Mouse (Mus musculus) fibroblast of lung, adult 2 months (primary cell): Measurements from ENCODE around the gene Arfgap3.
"Not testable (repeated sequence)": the region's sequence is repeated elsewhere in the genome, so short reads cannot be mapped to it uniquely, and the experiment has no call there.

Experiments
- DNase-seq: peaks from one replicate; pipeline ENCODE4 v3.0.0-alpha.2; 2011; ENCODE audit warnings: low read depth

Arfgap3 gene

DNA sequence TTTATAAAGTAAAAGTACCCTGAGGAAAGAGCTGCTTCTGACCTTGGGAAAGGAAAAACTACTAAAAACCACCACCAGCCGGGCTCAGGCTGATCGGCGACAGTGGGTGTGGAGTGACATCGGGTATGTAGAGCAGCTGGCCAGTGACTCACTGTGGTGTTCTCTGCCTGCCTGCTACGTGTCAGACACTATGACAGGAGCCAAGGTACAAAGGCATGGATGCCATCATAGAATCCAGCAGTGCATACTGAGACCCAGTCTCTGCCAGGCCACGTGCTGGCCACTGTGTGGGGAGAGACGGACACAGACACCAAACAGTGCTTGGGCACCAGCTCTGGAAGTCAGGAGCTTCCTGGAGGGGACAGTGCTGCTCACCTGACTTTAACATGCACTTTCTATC is 5.1 kb downstream of the Arfgap3 start:
- no peak for DNase-seq

DNA sequence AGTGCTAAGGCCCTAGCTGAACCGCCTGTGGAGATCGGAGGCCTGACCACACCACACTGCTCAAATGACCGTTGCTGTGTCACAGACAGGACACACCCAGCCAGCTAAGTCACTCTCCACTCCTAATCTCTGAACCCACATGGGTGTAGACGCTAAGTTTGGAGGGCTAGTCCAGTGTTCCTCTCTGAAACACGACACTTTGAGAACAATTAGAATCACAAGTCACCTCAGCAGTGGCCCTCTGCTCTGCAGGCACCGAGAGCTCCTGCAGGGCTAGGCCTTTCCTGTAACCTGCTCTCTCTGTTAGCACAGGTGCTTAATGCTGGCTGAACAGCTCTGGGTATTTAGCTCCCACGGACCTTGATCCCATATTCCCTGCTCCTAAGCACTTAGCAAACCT is 5.9 kb downstream of the Arfgap3 start:
- DNase-seq: no peak

DNA sequence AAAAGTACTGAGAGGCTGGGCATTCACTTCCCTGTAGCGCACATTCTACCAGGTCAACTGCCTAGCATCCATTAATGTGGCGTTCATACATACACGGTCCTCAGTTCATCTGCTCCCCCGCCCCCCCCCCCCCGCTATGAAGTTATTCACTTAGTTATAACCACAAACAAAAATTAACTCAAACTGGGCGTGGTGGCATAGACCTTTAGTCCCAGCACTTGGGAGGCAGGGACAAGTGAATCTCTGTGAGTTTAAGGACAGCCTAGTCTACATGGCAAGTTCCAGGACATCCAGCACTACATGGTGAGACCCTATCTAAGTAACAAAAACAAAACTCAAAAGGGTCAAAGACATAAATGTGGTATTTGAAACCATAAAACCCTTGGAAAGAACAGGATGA is 11.1 kb downstream of the Arfgap3 start:
- DNase-seq: no peak

DNA sequence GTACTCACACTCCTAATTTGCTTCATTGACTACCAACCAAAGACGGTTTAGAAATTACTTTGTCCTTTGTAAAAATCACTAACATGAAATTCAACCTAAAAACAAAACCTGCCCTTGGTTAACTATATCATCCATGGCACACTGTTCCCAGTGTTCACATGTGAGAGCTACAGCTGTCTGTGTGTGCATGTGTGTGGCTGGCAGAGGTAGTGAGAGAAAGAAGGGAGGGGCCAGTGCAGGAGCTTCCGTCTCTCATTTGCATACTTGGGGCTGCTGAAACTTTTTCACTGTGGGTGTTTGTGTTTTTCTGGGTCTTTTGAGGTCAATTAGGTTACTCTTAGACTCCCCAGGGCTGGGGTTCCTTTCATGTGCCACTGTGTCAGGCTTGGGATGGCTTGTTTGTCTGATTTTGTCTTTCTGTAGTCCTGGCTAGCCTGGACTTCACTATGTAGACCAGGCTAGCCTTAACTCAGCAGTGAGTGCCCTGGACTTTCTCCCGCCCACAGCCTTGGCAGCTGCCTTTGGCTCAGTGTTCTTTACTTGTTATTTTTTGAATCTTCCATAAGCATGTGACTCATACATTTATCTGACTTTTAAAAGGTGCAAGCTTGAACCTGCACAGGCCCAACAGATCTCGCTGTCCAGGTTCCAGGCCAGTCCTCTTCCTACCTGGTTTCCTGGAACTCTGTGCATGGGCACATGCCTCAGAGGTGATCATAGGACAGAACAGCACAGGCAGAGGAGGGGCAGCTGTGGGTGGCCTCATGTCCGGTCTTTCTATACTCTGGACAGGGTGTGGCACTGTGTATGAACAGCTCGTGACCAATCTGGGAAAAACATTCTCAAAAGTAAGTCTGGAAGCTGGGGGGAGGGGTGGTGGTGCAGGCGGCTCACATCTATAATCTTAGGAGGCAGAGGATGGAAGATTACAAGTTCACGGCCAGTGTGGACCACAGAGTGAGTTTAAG is 11.9 kb downstream of the Arfgap3 start:
- DNase-seq: no peak

DNA sequence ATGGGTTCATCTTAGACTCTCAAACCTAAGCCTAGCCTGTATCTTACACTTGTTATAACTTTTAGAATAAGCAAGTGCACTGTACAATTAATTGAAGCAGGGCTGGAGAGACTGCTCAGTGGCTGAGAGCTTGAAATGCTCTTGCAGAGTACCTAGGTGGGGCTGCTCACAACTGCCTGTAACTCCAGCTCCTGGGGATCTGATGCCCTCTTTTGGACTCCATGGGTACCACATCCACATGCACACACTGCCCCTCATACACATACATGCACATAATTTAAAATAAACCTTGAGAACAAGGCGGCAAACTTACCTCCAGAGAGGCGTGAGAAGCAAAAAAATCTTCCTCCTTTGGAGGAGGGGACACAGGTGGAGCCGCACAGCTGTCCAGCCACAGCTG is 17.7 kb downstream of the Arfgap3 start:
- DNase-seq: no peak

DNA sequence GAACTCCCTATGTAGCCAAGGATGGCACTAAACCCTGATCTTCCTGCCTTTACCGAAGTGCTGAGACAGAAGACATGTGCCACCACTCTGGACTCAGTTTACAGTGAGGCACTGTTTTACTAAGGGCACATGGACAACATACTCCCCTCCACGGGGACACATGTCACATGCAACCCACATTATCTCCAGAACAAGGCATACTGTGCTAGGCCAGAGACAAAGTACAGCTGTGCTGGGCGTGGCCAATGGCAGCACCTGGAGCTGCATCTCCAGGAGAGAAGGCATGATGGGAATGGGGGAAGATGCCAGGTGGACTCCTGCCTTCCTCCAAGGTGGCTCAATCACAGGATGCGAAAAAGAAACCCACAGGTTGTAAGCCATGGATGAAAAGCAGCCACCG is 21.1 kb downstream of the Arfgap3 start:
- DNase-seq: no peak

DNA sequence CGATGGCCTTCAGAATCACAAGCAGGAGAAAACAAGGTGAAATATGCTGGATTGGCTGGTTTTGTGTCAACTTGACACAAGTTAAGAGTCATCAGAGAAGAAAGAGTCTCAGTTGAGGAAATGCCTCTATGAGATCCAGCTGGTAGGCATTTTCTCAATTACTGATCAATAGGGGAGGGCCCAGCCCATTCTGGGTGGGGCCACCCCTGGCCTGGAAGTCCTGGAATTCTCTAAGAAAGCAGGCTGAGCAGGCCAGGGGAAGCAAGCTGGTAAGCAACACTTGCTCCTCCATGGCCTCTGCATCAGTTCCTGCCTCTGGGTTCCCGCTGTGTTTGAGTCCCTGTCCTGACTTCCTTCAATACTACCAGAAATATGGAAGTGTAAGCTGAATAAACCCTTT is 27.0 kb downstream of the Arfgap3 start:
- no peak for DNase-seq

DNA sequence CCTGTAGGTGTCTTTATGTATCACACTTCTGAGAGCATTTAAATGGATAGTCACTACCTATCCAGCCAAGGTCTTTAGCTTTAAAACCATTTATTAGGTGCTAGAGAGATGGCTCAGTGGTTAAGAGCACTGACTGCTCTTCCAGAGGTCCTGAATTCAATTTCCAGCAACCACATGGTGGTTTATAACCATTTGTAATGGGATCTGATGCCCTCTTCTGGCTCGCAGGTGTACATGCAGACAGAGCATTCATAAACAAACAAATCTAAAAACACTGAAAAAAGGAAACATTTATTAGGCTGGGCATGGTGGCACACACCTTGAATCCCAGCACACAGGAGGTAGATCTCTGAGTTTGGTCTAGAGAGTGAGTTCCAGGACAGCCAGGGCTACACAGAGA is 35.1 kb downstream of the Arfgap3 start:
- no peak for DNase-seq

DNA sequence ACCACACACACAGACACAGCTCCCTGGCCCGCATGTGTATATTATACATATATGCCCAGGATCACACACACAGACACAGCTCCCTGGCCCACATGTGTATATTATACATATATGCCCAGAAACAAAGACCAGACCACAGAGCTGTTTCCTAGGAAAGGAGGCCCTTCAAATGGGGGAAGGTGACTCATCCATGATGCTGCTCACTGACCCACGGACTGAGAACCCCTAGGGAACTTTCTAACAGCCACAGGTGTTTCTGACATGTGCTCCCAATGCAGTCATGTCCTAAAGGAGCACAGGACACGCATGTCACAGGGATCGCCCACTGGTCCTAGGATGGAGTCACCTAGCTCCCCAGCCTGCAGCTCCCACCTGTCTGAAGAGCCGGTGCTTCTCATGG is 40.2 kb downstream of the Arfgap3 start:
- no peak for DNase-seq

DNA sequence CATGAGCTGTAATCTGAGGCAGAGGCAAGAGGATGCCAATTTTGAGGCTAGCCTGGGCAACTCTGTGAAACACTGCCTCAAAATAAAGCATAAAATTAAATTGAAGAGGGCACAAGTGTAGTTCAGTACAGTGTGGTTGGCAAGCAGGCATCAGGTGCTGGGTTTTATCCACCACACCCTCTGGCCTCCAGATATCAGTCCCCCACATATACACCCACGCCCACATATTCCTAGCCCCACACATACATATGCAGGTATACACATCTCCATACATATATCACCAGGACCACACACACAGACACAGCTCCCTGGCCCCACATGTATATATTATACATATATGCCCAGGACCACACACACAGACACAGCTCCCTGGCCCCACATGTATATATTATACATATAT is 41.3 kb downstream of the Arfgap3 start:
- not testable (repeated sequence) for DNase-seq

DNA sequence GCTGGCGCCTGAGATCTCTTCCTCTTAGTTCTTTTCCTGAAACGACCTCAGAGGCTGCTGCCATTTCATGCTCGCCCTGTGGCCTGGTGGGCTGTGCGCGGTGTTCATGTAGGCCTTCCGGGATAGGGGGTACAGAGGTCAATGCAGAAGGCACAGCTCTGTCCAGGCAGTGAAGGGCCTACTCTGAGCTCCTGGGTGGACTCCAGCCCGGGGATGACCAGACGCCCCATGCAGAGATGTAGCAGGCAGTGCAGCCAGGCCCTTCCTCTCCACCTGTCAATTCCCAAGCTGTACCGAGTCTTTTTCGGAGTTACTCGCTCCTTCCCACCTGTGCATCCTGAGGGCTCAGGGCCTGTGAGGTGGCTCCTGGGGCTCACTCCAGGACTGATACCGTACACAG is 43.9 kb downstream of the Arfgap3 start:
- DNase-seq: no peak

DNA sequence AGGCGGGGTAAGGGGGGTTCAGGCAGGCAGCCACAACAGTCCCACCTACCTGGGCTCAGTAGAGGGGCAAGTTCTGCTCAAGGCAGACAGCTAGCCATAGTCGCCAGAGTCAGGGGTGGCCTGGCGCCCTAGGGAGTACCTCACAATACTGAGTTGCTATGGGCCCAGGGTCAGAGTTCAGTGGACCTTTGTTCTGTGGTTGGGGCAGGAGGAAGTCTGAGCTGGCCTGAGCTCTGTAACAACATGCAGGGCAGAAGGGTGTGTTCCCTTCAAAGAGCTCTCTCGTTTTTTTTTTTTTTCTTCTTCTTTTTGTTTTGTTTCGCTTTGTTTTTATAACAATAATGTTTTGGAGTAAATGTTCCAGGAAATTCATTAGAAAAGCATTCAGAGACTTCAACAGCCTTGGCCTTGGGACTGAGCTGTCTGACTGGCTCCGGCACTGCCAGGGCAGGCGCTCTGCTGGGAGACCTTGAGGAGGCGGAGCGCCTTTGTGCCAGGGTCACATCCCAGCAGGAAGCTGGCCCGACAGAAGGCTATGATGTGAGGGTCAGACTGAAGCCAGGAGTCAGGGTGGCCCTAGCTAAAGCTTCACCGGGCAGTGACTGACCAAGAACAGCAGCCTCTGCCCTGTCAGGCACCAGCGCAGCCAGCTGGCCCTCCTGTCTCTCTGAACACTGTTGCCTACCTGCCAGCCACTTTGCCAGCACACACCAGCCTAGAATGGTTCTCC is 44.7 kb downstream of the Arfgap3 start:
- DNase-seq: peak; percentile 65

DNA sequence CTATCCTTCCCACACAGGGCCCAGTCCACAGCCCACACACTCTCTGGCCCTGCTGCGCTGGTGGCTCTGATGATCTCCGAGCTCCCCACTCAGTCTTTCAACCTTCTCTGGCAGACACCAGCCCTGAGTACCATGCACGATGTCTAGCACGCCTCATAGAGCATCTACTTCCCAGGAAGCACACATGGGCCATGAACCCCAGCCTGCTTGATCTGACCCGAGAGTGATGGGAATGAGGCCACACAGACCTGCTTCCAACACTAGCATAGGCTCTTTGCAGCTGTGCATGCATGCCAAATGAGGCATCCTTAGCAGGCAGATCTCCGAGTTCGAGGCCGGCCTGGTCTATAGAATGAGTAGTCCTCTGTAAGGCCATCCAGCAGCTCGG is 45.2 kb downstream of the Arfgap3 start:
- no peak for DNase-seq

DNA sequence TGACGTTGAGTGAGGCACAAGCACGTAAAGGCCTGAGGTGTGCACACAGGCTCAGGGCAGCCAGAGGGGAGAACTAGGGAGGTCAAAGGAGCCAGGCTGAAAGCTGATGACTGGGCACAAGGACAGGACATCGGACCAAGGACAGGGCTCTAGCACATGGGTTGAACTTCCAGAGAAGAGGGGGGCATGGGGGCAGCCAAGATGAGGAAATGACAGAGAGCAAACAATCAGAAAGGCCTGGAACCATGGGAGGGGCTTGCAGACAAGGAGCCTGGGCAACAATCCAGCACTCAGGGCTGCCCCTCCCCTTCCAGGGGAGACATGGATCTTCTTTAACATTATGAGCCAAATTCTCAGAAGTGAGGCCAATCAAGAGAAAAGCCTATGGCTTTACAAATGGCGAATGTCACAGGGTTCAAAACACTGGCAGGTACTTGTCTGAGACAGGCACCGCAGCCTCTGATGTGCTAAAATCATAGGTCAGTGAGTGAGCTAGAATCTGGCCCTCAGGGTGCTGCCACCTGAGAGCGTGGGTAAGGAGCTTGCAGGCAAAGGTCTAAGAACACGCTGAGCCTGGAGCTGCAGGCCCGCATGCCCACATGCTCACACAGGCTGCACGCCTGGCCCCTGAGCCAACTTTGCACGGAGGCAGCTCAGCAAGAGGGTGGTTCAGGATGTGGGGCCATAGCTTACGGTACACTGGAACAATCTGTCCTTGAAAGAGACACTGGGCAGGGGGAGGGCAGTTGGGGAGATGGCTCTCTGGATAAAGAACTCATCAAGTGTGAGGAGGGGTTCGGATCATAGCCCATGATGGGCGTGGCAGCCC is 46.2 kb downstream of the Arfgap3 start:
- DNase-seq: no peak

DNA sequence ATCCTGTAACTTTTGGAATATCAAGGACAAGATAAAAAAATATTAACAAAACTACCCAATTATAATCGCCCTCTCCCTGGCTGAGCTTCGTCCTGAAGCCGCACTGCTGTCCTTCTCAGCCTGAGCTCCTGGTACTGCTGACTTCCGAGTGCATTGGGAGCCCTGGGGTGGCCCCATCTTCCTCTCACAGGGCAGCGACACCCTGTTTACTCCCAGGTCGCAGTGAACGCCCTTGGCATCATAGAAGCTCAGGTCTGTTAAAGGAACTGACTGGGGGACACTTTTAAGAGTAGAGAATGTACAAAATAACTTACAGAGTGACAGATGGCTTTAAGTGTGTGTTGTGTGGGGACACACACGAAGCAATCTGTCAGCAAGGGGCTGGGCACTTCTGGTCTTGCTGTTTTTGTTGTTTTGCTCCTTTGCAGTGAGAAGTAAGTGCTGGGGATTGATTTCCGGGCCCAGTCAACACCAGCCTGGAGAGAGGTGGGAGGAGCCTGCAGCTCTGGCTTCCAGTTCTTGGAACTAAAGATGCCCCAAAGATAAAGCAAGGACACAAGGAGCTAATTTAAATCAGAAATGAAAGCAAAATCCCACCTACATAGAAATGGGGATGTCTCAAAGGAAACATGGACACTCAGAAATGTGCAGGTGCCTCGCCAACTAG is 50.0 kb downstream of the Arfgap3 start:
- no peak for DNase-seq

DNA sequence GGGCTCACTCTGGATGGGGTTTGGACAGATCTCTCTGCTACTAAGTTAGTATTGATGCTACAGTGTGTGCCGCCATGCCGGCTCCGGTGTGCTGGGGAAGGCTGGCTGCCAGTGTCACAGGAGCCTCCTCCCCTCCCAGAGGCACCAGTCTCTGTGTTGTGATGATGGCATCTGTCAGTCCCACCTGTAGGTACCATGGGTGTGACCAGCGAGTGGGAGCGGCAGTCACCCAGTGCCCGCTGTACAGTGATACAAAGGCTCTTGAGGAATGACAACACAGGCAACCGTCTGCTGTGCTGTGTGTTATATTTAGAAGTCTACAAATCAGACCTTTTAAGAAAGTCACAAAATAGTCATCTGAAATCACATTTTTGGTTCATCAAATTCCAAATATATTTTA is 50.6 kb downstream of the Arfgap3 start:
- no peak for DNase-seq

DNA sequence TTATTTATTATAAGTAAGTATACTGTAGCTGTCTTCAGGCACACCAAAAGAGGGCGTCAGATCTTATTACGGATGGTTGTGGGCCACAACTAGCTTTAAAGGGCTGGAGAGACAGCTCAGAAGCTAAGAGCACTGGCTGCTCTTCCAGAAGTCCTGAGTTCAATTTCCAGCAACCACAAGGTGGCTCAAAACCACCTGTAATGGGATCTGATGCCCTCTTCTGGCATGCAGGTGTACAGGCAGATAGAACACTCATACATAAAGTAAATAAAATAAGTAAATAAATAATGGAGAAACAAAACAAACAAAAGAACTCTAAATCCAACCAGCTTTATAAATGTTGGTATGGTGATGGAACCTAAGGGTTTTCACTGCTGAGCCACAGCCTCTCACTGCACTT is 51.2 kb downstream of the Arfgap3 start:
- no peak for DNase-seq

DNA sequence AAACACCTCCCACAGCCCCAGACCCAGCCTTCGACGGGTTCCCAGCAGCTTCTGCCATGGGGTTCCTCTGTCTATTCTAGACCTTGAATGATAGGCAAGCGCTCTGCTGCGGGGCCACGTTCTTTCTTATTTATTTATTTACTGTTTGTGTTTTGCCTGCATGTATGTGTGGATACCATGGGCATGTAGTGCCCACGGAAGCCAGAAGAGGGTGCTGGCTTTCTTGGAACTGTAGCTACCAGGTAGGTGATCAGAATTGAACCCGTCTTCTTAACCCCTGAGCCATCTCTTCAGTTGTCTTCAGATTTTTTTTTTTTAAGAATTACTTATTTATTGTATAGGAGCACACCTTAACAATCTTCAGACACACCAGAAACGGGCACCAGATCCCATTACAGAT is 51.7 kb downstream of the Arfgap3 start:
- no peak for DNase-seq

DNA sequence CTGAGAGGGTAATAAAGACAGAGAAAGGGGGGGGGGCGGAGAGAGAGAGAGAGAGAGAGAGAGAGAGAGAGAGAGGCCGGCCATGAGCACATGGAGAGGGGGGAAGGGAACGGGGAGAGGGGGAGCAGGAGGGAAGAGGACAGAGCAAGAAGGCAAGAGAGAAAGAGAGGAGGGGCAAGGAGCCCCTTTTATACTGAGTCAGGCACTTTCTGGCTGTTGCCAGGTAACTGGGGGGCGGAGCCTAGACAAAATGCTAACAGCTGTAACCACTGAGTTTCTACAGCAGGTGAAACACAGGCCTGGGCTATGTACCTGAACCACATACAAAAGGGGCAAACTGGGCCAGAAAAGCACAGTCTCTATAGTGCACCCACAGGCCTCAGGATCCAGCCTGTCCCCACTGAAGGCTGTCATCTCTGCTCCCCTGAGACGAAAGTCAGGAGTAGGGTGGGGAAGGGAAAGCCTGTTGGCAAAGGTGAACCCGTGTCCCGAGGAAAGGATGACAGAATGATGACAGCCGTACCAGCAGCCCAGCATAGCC is 53.2 kb downstream of the Arfgap3 start:
- no peak for DNase-seq

DNA sequence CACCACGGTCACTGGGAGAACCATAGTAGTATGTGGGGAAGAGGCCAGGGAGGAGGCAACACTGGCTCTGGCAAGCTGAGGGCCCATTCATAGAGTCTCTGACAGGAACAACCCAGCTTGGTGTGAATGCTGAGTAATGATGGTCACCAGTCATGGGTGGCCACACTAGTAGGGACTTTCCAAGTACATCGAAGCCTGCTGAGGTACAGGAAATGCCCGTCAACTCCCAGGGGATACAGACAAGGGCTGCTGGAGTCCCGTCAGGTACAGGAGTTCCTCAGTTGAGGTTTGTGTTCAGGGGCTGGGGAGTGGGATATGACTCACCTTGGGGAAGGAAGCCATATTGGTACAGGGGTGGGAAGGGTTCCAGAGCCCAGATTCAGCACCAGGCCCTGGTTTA is 54.0 kb downstream of the Arfgap3 start:
- peak; percentile 21 for DNase-seq

DNA sequence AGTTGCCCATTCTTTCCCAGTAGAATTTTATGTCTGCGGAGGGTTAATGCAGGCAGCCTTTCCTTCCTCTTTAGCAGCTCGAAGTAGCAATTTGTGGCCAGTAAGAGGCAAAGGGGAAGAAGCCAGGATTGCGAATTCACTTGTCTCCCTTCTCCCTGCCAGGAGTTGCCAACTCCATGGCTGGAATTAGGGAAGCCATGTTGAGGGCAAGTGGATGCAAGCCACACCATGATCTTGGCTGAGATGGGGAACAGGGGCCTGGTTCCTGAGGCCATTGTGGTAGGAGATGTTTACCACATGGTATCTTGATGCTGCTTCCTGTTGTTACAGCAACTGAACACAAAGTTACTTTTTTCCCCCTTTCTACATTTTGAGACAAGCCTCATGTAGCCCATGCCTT is 55.1 kb downstream of the Arfgap3 start:
- no peak for DNase-seq
